Mouse (Mus musculus) hindbrain, embryonic 10.5 days (tissue): ENCODE measurements around the gene Sulf2. TPM values are rescaled to one million over a fixed set of nuclear protein-coding genes. Genes with fewer than 3 reads are reported as not detected.

ENCODE experiments used
- DNase-seq: peaks from one replicate; pipeline ENCODE4 v3.0.0-alpha.2; 2017; ENCODE audit warnings: low spot score
- H3K27ac ChIP-seq: fragments of 300-500 bp; sonication (generic); 2 replicates; pipeline ENCODE4 v1.5.1; 2016; ENCODE audit warnings: mild to moderate bottlenecking, moderate library complexity
- H3K27me3 ChIP-seq: fragments of 300-500 bp; sonication (generic); 2 replicates; pipeline ENCODE4 v1.6.1; 2016; ENCODE audit warnings: mild to moderate bottlenecking; ENCODE audit not compliant: poor library complexity, insufficient read depth, severe bottlenecking
- H3K36me3 ChIP-seq: fragments of 300-500 bp; sonication (generic); 2 replicates; pipeline ENCODE4 v1.6.1; 2016; ENCODE audit warnings: mild to moderate bottlenecking, moderate library complexity
- H3K4me1 ChIP-seq: fragments of 300-500 bp; sonication (generic); replicated peaks from 2 replicates; pipeline ENCODE4 v1.6.1; 2016; ENCODE audit warnings: mild to moderate bottlenecking
- H3K4me3 ChIP-seq: fragments of 300-500 bp; sonication (generic); 2 replicates; pipeline ENCODE4 v1.5.1; 2016; ENCODE audit warnings: mild to moderate bottlenecking, moderate library complexity
- H3K9me3 ChIP-seq: fragments of 300-500 bp; sonication (generic); 2 replicates; pipeline ENCODE4 v1.6.1; 2016; ENCODE audit warnings: mild to moderate bottlenecking, moderate library complexity
- WGBS: fragments of 180-500 bp; shearing (Covaris S2); methylation state at CpG from one replicate; pipeline ENCODE4 v1.1.7; 2016; 5-methylcytosine and 5-hydroxymethylcytosine counted together
- polyA plus RNA-seq: library from polyadenylated mRNA; unstranded; fragments of >200 nt; fragmentation: Nextera tagmentation; extraction: Ambion mirVana; gene quantifications from 2 replicates; pipeline ENCODE4 v1.2.1, GENCODE M21; 2016

Sulf2 gene
- polyA plus RNA-seq, 1 experiment from 2014 or later: 83.8 TPM

DNA sequence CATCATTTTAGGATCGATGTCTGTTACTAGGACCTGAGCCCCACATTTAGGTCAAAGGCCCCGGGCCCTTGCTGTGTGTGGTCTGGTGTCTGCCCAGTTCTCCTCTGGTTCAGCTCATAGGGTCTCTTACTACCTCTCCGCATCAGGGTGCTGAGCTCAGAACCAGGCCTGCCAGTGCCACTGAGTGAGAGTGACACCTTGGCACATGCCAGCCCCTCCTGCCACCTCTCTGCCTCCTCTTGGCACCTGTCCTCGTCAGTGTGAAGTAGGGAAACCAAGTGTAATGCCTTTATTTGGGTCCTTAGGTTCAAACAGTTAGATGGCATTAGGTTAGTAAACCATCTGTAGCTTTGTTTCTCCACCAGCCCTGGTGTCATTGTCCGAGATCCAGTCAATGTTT, 84.0 kb downstream of the Sulf2 start:
- Histone ChIP-seq H3K4me1 (0 out of 2 replicates have a peak, but pooled peaks cover 3% of the 10 kb centered on the region), H3K36me3 (peaks cover 88% of the 10 kb centered on the region), H3K27ac (no peak overlapping the region), H3K4me3 (no peak overlapping the region), H3K9me3 (no peaks in the 10 kb centered on the region), H3K27me3 (no peaks in the 10 kb centered on the region)
- 90% methylated on average over 5 of the region's 5 CpGs for WGBS
- no peak for DNase-seq

DNA sequence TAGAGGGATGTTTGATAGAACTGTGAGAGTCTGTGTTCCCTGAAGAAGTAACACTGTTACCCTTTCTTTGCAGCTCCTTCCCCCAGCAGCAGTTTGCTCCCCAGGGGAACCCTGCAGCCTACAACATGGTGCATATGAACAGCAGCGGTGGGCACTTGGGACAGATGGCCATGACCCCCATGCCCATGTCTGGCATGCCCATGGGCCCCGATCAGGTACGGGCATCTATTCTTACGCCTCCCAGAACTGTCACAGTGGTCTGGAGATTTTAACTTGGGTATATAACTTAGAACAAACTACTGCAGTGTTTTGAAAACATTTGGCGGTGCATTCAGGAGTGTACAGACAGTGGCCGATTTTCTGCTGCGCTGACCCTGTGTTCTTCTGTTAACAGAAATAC, 85.7 kb downstream of the Sulf2 start:
- Histone ChIP-seq H3K36me3 (peaks cover 92% of the 10 kb centered on the region), H3K4me1 (0 out of 2 replicates have a peak, but pooled peaks cover 3% of the 10 kb centered on the region), H3K27me3 (no peaks in the 10 kb centered on the region), H3K4me3 (no peak overlapping the region), H3K9me3 (no peaks in the 10 kb centered on the region), H3K27ac (no peak overlapping the region)
- 97% methylated on average over 7 of the region's 7 CpGs for WGBS
- DNase-seq: no peak

GRCm38 (mm10) chr2:166069164-166069563, 86.3 kb downstream of the Sulf2 start:
- WGBS: 93% methylated on average over 5 of the region's 5 CpGs
- peaks cover 93% of the 10 kb centered on the region for H3K36me3 ChIP-seq
- no peak for DNase-seq

DNA sequence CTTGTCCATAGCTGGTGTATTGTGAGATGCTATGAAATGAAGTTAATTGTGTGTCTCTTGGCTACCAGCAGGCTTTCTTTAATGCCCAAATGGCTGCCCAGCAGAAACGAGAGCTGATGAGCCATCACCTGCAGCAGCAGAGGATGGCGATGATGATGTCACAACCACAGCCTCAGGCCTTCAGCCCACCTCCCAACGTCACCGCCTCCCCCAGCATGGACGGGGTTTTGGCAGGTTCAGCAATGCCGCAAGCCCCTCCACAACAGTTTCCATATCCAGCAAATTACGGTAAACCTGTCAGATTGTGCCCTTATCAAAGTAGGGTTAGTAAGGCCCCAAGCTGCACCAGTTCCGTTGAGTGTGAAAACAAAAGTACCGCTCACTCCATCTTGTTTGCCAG, 87.2 kb downstream of the Sulf2 start:
- 94% methylated on average over 9 of the region's 9 CpGs for WGBS
- H3K36me3 ChIP-seq: peaks cover 95% of the 10 kb centered on the region

More at GRCm38 (mm10) chr2:166069164-166069563, 86.3 kb downstream of the Sulf2 start:
- 0 out of 2 replicates have a peak, but pooled peaks cover 2% of the 10 kb centered on the region for H3K4me1 ChIP-seq
- H3K27me3 ChIP-seq: no peaks in the 10 kb centered on the region
- H3K27ac ChIP-seq: no peak overlapping the region
- no peak overlapping the region for H3K4me3 ChIP-seq
- H3K9me3 ChIP-seq: no peaks in the 10 kb centered on the region

GRCm38 (mm10) chr2:166066434-166066833, 89.0 kb downstream of the Sulf2 start:
- Histone ChIP-seq H3K36me3 (peaks cover 96% of the 10 kb centered on the region), H3K4me1 (no peaks in the 10 kb centered on the region), H3K9me3 (no peaks in the 10 kb centered on the region), H3K4me3 (no peak overlapping the region), H3K27ac (no peak overlapping the region), H3K27me3 (no peaks in the 10 kb centered on the region)
- no peak for DNase-seq
- WGBS: 77% methylated on average over 4 of the region's 4 CpGs

More for the DNA sequence above, 87.2 kb downstream of the Sulf2 start:
- DNase-seq: no peak
- H3K27me3 ChIP-seq: no peaks in the 10 kb centered on the region
- H3K27ac ChIP-seq: no peak overlapping the region
- H3K9me3 ChIP-seq: no peaks in the 10 kb centered on the region
- H3K4me1 ChIP-seq: no peaks in the 10 kb centered on the region
- H3K4me3 ChIP-seq: no peak overlapping the region

DNA sequence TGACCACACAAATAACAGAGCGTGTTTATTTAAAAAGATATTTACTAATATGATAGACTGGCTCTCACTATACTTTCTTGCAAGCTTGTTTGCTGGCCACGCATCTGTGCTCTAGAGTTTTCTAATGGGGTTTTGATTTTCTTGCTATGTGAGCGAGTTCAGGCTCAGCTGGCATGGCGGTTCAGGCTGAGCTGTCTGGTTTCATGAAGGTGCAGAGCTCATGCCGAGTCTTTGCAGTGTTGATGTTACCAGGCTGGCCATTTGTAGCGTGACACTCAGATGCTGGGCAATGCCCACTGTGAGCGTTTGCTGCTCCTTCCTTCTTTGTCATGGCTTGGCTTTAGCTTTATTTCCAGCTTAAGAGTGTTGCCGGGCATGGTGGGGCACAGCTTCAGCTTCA, 93.0 kb downstream of the Sulf2 start:
- no peaks in the 10 kb centered on the region for H3K27me3 ChIP-seq
- DNase-seq: no peak
- peaks cover 98% of the 10 kb centered on the region for H3K36me3 ChIP-seq
- H3K27ac ChIP-seq: no peak overlapping the region
- 95% methylated on average over 8 of the region's 8 CpGs for WGBS
- H3K4me3 ChIP-seq: no peak overlapping the region
- H3K4me1 ChIP-seq: no peaks in the 10 kb centered on the region
- no peaks in the 10 kb centered on the region for H3K9me3 ChIP-seq

DNA sequence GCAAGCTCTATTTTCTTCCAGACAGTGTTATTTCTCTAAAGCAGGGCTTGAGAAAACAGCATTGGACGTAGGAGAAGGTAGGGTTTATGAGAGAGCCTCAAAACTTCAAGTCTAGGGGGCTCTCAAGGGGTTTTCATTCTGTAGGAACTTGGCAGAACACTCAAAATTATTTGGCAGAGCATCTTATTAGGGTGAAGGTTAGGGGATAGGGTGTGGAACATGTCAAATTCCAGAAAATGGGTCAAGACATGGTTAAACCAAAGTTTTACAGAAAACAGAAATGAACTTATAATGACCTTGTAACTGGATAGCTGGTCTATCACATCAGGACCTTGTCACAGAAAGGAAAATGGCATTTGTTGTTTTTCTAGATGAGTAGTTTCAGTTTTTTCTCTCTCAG, 93.5 kb downstream of the Sulf2 start:
- WGBS: 89% methylated on average over 1 of the region's 1 CpGs
- Histone ChIP-seq H3K4me3 (no peak overlapping the region), H3K4me1 (no peaks in the 10 kb centered on the region), H3K36me3 (peaks cover 96% of the 10 kb centered on the region), H3K27ac (no peak overlapping the region), H3K27me3 (no peaks in the 10 kb centered on the region), H3K9me3 (no peaks in the 10 kb centered on the region)
- no peak for DNase-seq

DNA sequence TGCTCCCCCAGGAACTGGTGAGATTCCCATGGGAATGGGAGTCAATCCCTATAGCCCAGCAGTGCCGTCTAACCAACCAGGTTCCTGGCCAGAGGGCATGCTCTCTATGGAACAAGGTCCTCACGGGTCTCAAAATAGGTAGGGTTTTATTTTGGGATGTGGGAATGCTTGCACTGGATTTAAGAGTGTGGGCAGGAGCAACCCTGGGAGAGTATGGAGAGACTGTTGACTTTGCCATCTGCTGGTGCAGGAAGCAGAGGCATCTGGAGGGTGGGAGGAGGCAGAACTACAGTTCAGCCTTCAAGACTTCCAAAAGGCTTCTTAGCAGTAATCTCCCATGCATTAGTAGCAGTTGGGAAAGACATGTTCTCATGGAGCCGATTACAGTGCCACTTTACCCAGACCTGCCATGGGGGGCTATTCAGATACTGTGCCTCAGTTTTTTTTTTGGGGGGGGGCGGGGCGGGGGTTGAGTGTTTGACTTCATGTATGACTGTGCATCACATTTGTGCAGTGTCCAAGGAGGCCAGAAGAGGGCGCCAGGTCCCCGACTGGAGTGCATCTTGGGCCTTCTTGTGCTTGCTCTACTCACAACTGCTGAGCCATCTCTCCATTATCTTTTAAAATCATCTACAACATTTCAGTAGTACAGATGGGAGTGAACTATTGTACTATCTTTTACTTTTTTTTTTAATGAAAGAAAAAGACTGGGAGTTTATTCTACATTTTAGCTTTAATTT, 95.6 kb downstream of the Sulf2 start:
- Histone ChIP-seq H3K27me3 (no peaks in the 10 kb centered on the region), H3K27ac (no peak overlapping the region), H3K4me1 (no peaks in the 10 kb centered on the region), H3K4me3 (no peak overlapping the region), H3K9me3 (no peaks in the 10 kb centered on the region), H3K36me3 (peaks cover 98% of the 10 kb centered on the region)
- DNase-seq: peak; percentile 39
- 81% methylated on average over 7 of the region's 7 CpGs for WGBS

DNA sequence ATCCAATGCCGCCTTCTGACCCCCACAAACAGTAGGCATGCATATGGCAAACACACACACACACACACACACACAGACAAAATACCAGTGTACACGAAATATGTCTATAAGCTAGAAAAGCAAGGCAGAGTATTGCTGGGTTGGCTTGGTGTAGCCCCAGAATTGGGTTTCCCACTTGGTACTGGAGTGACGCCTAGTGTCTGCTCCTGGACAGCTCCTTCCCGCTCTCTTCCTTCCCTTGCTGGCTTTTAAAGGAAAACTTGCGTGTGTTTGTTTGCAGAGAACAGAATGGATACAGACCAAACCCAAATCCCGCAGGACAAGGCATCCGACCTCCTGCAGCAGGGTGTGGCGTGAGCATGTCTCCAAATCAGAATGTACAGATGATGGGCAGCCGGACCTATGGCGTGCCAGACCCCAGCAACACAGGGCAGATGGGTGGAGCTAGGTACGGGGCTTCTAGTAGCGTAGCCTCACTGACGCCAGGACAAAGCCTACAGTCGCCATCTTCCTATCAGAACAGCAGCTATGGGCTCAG, 101.4 kb downstream of the Sulf2 start:
- no peaks in the 10 kb centered on the region for H3K9me3 ChIP-seq
- no peak overlapping the region for H3K27ac ChIP-seq
- H3K36me3 ChIP-seq: peaks cover 98% of the 10 kb centered on the region
- no peaks in the 10 kb centered on the region for H3K27me3 ChIP-seq
- no peak for DNase-seq
- no peak overlapping the region for H3K4me3 ChIP-seq
- no peaks in the 10 kb centered on the region for H3K4me1 ChIP-seq
- 93% methylated on average over 14 of the region's 14 CpGs for WGBS

DNA sequence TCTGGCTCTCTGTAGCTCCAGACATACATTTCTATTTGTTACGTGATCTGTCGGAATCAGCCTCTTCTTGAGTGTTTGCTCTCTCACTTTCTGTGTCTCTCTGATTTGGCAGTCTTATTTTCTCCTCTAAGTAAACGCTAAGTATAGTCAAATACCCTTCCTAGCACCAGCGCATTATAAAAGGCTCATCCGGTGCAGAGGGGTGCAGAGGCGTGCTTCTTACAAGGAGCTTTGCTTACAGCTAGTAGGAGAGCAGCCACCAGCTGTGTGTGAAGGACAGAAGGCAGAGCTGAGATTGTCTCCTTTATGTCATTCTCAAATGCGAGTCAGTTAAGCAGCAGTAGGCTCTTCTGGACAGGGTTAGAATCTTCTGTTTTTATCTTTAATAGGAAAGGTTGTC, 103.5 kb downstream of the Sulf2 start:
- H3K36me3 ChIP-seq: peaks cover 99% of the 10 kb centered on the region
- WGBS: 94% methylated on average over 7 of the region's 7 CpGs

GRCm38 (mm10) chr2:166051421-166051820, 104.0 kb downstream of the Sulf2 start:
- 93% methylated on average over 17 of the region's 17 CpGs for WGBS
- no peaks in the 10 kb centered on the region for H3K9me3 ChIP-seq
- no peak overlapping the region for H3K27ac ChIP-seq
- DNase-seq: no peak
- H3K36me3 ChIP-seq: peaks cover 93% of the 10 kb centered on the region
- no peaks in the 10 kb centered on the region for H3K27me3 ChIP-seq
- no peaks in the 10 kb centered on the region for H3K4me1 ChIP-seq
- no peak overlapping the region for H3K4me3 ChIP-seq

More for the DNA sequence above, 103.5 kb downstream of the Sulf2 start:
- Histone ChIP-seq H3K4me3 (no peak overlapping the region), H3K27me3 (no peaks in the 10 kb centered on the region), H3K9me3 (no peaks in the 10 kb centered on the region), H3K4me1 (no peaks in the 10 kb centered on the region), H3K27ac (no peak overlapping the region)
- DNase-seq: no peak

GRCm38 (mm10) chr2:166048852-166049251, 106.6 kb downstream of the Sulf2 start:
- H3K4me1 ChIP-seq: no peaks in the 10 kb centered on the region
- no peaks in the 10 kb centered on the region for H3K27me3 ChIP-seq
- no peak for DNase-seq
- H3K9me3 ChIP-seq: no peaks in the 10 kb centered on the region
- WGBS: 94% methylated on average over 7 of the region's 7 CpGs
- no peak overlapping the region for H3K4me3 ChIP-seq
- H3K27ac ChIP-seq: no peak overlapping the region
- H3K36me3 ChIP-seq: peaks cover 68% of the 10 kb centered on the region

DNA sequence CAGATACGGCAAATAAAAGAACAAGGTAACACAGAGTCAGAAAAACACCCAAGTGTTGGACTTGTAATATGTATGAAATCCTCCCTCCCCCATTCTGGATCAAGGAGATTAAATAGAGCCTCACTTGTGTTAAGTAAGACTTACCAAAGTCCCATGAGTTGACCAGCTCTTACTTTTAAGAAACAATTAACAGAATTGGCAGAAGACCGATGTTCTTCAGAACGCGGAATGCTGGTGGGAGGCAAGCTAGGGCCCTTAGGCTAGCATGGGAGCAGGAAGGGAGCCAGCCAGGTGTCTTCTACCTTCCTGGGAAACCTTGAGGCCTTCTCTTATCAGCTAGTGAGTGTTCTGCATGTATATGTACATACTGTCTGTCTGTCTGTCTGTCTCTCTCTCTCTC, 107.5 kb downstream of the Sulf2 start:
- no peaks in the 10 kb centered on the region for H3K27me3 ChIP-seq
- H3K4me3 ChIP-seq: no peak overlapping the region
- H3K27ac ChIP-seq: no peak overlapping the region
- H3K4me1 ChIP-seq: no peaks in the 10 kb centered on the region
- H3K9me3 ChIP-seq: no peaks in the 10 kb centered on the region
- H3K36me3 ChIP-seq: peaks cover 58% of the 10 kb centered on the region
- DNase-seq: no peak
- 95% methylated on average over 4 of the region's 4 CpGs for WGBS
